Mouse (Mus musculus) gastrocnemius, postnatal 14 days (tissue): Measurements from ENCODE around the gene S100a4. TPM values are rescaled to one million over a fixed set of nuclear protein-coding genes. Genes with fewer than 3 reads are reported as not detected.

Experiments
- DNase-seq: peaks from one replicate; pipeline ENCODE4 v3.0.0; 2021; ENCODE audit warnings: mixed read lengths
- intact Hi-C: fragments of 180-260 bp; cut with DNase I; formaldehyde crosslinking; loops from one replicate; pipeline ENCODE4 v1.15.1; 2025; ENCODE audit warnings: low total_unique reads
- long read RNA-seq, 2 experiments: library from polyadenylated mRNA; stranded (forward); transcript quantifications; one replicate each; pipeline ENCODE4 v2.0.0; 2021
- total RNA-seq, 2 experiments: library from RNA; stranded (reverse); gene quantifications; 2 replicates each; pipeline ENCODE4 v1.2.3; 2021

The S100a4 gene
- 10 to 100 TPM; 11.1 to 16.5 TPM for total RNA-seq
- long read RNA-seq, experiment 1, partial matches to known transcripts: 0 of 1 reads
- long read RNA-seq, experiment 1, other reads (novel, unspliced or antisense): 0 of 1 reads
- long read RNA-seq, experiment 2: 0 reads

GRCm38 (mm10) chr3:90603623-90604022, at the start of gene S100a4:
TSS of gene S100a4 (plus strand) at chr3:90603771.
- intact Hi-C loops: no loop called here
- DNase-seq: no peak

GRCm38 (mm10) chr3:90555954-90556353, 47.6 kb upstream of the S100a4 start:
- peak; percentile 56 for DNase-seq
- intact Hi-C loops: no loop called here

GRCm38 (mm10) chr3:90560008-90560628, 43.5 kb upstream of the S100a4 start, which contains the start of gene S100a3:
TSS of gene S100a3 (plus strand) at chr3:90560578.
- no peak for DNase-seq
- intact Hi-C loops: no loop called here

- intact Hi-C loops: no loop called here
- peak; percentile 48 for DNase-seq
These were observed 28.9 kb upstream of the S100a4 start for GRCm38 (mm10) chr3:90574691-90575090.

GRCm38 (mm10) chr3:90575320-90575719, 28.3 kb upstream of the S100a4 start:
- no peak for DNase-seq
- intact Hi-C loops: no loop called here

GRCm38 (mm10) chr3:90576351-90577001, 27.1 kb upstream of the S100a4 start:
- DNase-seq: no peak
- intact Hi-C loops: no loop called here

GRCm38 (mm10) chr3:90579433-90579832, 24.1 kb upstream of the S100a4 start:
- no peak for DNase-seq
- intact Hi-C loops: no loop called here

GRCm38 (mm10) chr3:90581141-90581540, 22.4 kb upstream of the S100a4 start:
- intact Hi-C loops: loop anchor here (5.0 kb wide), 2 partner anchors 36 to 54 kb away; partner anchors contain the start of gene S100a14
- DNase-seq: no peak

- intact Hi-C loops: loop anchor here (5.0 kb wide), 2 partner anchors 35 to 55 kb away; partner anchors contain the start of gene S100a14
- DNase-seq: no peak
These were observed 21.4 kb upstream of the S100a4 start for GRCm38 (mm10) chr3:90582156-90582555.

- intact Hi-C loops: loop anchor here (5.0 kb wide), 2 partner anchors 35 to 55 kb away; partner anchors contain the start of gene S100a14
- DNase-seq: no peak
These were observed 21.0 kb upstream of the S100a4 start for GRCm38 (mm10) chr3:90582556-90582955.

GRCm38 (mm10) chr3:90583893-90584292, 19.7 kb upstream of the S100a4 start:
- no peak for DNase-seq
- intact Hi-C loops: loop anchor here (5.0 kb wide), 2 partner anchors 33 to 57 kb away; partner anchors contain the start of gene S100a14

GRCm38 (mm10) chr3:90585595-90585994, 18.0 kb upstream of the S100a4 start:
- peak; percentile 63 for DNase-seq
- intact Hi-C loops: no loop called here

GRCm38 (mm10) chr3:90586016-90586643, 17.4 kb upstream of the S100a4 start:
- intact Hi-C loops: no loop called here
- no peak for DNase-seq

GRCm38 (mm10) chr3:90586906-90587305, 16.7 kb upstream of the S100a4 start:
- DNase-seq: peak; percentile 83
- intact Hi-C loops: no loop called here

GRCm38 (mm10) chr3:90587361-90588101, 16.0 kb upstream of the S100a4 start:
- DNase-seq: peak; percentile 11

GRCm38 (mm10) chr3:90589390-90589789, 14.2 kb upstream of the S100a4 start:
- DNase-seq: no peak
- intact Hi-C loops: no loop called here

More at GRCm38 (mm10) chr3:90587361-90588101, 16.0 kb upstream of the S100a4 start:
- intact Hi-C loops: no loop called here

GRCm38 (mm10) chr3:90589947-90590346, 13.6 kb upstream of the S100a4 start, which contains the start of gene S100a2:
TSS of gene S100a2 (plus strand) at chr3:90590247.
- intact Hi-C loops: no loop called here
- no peak for DNase-seq

- intact Hi-C loops: no loop called here
- DNase-seq: no peak
These were observed 9.1 kb upstream of the S100a4 start for GRCm38 (mm10) chr3:90594466-90594865.

GRCm38 (mm10) chr3:90595556-90595955, 8.0 kb upstream of the S100a4 start:
- intact Hi-C loops: no loop called here
- DNase-seq: no peak
